Mouse (Mus musculus) E14TG2a.4 (cell line): ENCODE measurements around the gene Cux1.

Experiments
- H3K27me3 ChIP-seq: 2 replicates; pipeline ENCODE4 v1.6.1; 2014; ENCODE audit warnings: low read length, control low read depth; ENCODE audit not compliant: insufficient read depth
- H3K36me3 ChIP-seq: 2 replicates; pipeline ENCODE4 v1.6.1; 2014; ENCODE audit warnings: low read length, control low read depth; ENCODE audit not compliant: insufficient read depth
- H3K4me1 ChIP-seq: replicated peaks from 2 replicates; pipeline ENCODE4 v1.6.1; 2014; ENCODE audit warnings: low read depth, low read length, control low read depth
- H3K4me3 ChIP-seq: replicated peaks from 2 replicates; pipeline ENCODE4 v1.5.1; 2014; ENCODE audit warnings: mild to moderate bottlenecking, low read length
- H3K9me3 ChIP-seq: 2 replicates; pipeline ENCODE4 v1.6.1; 2014; ENCODE audit warnings: low read length, control low read depth
- CTCF ChIP-seq: conservative IDR thresholded peaks from 2 replicates; pipeline ENCODE4 v1.5.1; 2014; ENCODE audit warnings: low read length
- NANOG ChIP-seq: IDR thresholded peaks from 2 replicates; pipeline ENCODE4 v1.6.1; 2014; ENCODE audit warnings: borderline replicate concordance, low read length, mixed read lengths
- POU5F1 ChIP-seq: IDR thresholded peaks from 2 replicates; pipeline ENCODE4 v1.6.1; 2014; ENCODE audit warnings: low read length, borderline replicate concordance

Gene Cux1

GRCm38 (mm10) chr5:136300880-136301279 is 266.4 kb downstream of the Cux1 start:
- H3K9me3 ChIP-seq, result no peaks in the 10 kb centered on the region
- H3K4me1 ChIP-seq, result peaks cover 8% of the 10 kb centered on the region
- no peak overlapping the region for H3K4me3 ChIP-seq
- H3K27me3 ChIP-seq, result no peaks in the 10 kb centered on the region
- H3K36me3 ChIP-seq, result peaks cover 81% of the 10 kb centered on the region
- TF ChIP-seq CTCF (no peak), NANOG (no peak), POU5F1 (no peak)

GRCm38 (mm10) chr5:136297691-136298090 is 269.6 kb downstream of the Cux1 start:
- Histone ChIP-seq H3K4me3 (no peak overlapping the region), H3K9me3 (no peaks in the 10 kb centered on the region), H3K27me3 (no peaks in the 10 kb centered on the region), H3K4me1 (peaks cover 10% of the 10 kb centered on the region), H3K36me3 (peaks cover 81% of the 10 kb centered on the region)
- no peak for TF ChIP-seq POU5F1
- TF ChIP-seq CTCF, result no peak
- no peak for TF ChIP-seq NANOG

- TF ChIP-seq POU5F1 (no peak), NANOG (no peak), CTCF (no peak)
- no peak overlapping the region for H3K4me3 ChIP-seq
- H3K9me3 ChIP-seq, result no peaks in the 10 kb centered on the region
Observed at GRCm38 (mm10) chr5:136296911-136297310, 270.4 kb downstream of the Cux1 start.

GRCm38 (mm10) chr5:136292971-136293418 is 274.3 kb downstream of the Cux1 start:
- no peak for TF ChIP-seq NANOG
- no peak for TF ChIP-seq POU5F1
- no peak for TF ChIP-seq CTCF
- Histone ChIP-seq H3K27me3 (no peaks in the 10 kb centered on the region), H3K4me3 (no peak overlapping the region), H3K4me1 (peaks cover 21% of the 10 kb centered on the region), H3K9me3 (no peaks in the 10 kb centered on the region), H3K36me3 (peaks cover 73% of the 10 kb centered on the region)

More at GRCm38 (mm10) chr5:136296911-136297310, 270.4 kb downstream of the Cux1 start:
- Histone ChIP-seq H3K36me3 (peaks cover 76% of the 10 kb centered on the region), H3K4me1 (peaks cover 10% of the 10 kb centered on the region), H3K27me3 (no peaks in the 10 kb centered on the region)

- Histone ChIP-seq H3K36me3 (peaks cover 73% of the 10 kb centered on the region), H3K9me3 (no peaks in the 10 kb centered on the region), H3K4me1 (peaks cover 27% of the 10 kb centered on the region), H3K27me3 (no peaks in the 10 kb centered on the region), H3K4me3 (no peak overlapping the region)
- no peak for TF ChIP-seq CTCF
- no peak for TF ChIP-seq NANOG
Observed at GRCm38 (mm10) chr5:136292361-136292760, 274.9 kb downstream of the Cux1 start.

- Histone ChIP-seq H3K4me1 (peaks cover 27% of the 10 kb centered on the region), H3K27me3 (no peaks in the 10 kb centered on the region), H3K4me3 (no peak overlapping the region), H3K9me3 (no peaks in the 10 kb centered on the region), H3K36me3 (peaks cover 72% of the 10 kb centered on the region)
- TF ChIP-seq POU5F1 (no peak), CTCF (no peak), NANOG (no peak)
Observed at GRCm38 (mm10) chr5:136291562-136291961, 275.7 kb downstream of the Cux1 start.

- Histone ChIP-seq H3K4me3 (no peak overlapping the region), H3K27me3 (no peaks in the 10 kb centered on the region)
Observed at GRCm38 (mm10) chr5:136289776-136290175, 277.5 kb downstream of the Cux1 start.

GRCm38 (mm10) chr5:136288351-136289081 is 278.8 kb downstream of the Cux1 start:
- Histone ChIP-seq H3K4me3 (no peak overlapping the region), H3K9me3 (no peaks in the 10 kb centered on the region), H3K4me1 (peaks cover 17% of the 10 kb centered on the region), H3K36me3 (peaks cover 75% of the 10 kb centered on the region), H3K27me3 (no peaks in the 10 kb centered on the region)
- TF ChIP-seq POU5F1, result no peak
- no peak for TF ChIP-seq NANOG

More at GRCm38 (mm10) chr5:136289776-136290175, 277.5 kb downstream of the Cux1 start:
- peaks cover 74% of the 10 kb centered on the region for H3K36me3 ChIP-seq
- TF ChIP-seq CTCF, result no peak
- no peak for TF ChIP-seq POU5F1
- TF ChIP-seq NANOG, result no peak
- H3K4me1 ChIP-seq, result peaks cover 17% of the 10 kb centered on the region
- no peaks in the 10 kb centered on the region for H3K9me3 ChIP-seq
